Comparison of ENCODE assay signal across 9 mouse cellular contexts in genomic region chr9:24516575-24517139, GRCm38 (mm10). TPM values are rescaled to one million over a fixed set of nuclear protein-coding genes. Genes with fewer than 3 reads are reported as not detected.
DNase-seq lines count a peak whose midpoint lies in the region; ATAC-seq and TF ChIP-seq lines count a peak whose summit lies in the region.
"Had no signal": no experiment of that assay in that cellular context is flagged by ENCODE, and none has a peak within 500 bp of the region (broad histone marks: within the 10 kb centered on the region; RNA-seq: fewer than 3 reads in every experiment).

No protein-coding gene starts in this region.

- whole genome bisulfite sequencing in lung, postnatal 0 days: 55% methylated on average over 10 of the region's 10 CpGs

- H3K9ac ChIP-seq in lung, postnatal 0 days (replicated peaks; ENCODE audit: low read depth): no peak overlapping the region

- no peaks in the 10 kb centered on the region for H3K27me3 ChIP-seq in lung, postnatal 0 days (replicated peaks; ENCODE audit: insufficient read depth, low read length)

- H3K36me3 ChIP-seq in lung, postnatal 0 days (ENCODE audit: insufficient read depth, low read length): no peaks in the 10 kb centered on the region

- H3K27ac ChIP-seq in embryonic fibroblast, embryonic 13.5 days (ENCODE audit: insufficient read depth, low read length): no peak overlapping the region
- H3K27ac ChIP-seq in lung, postnatal 0 days (ENCODE audit: low read length): no peak overlapping the region
- H3K27ac ChIP-seq: macrophage had no signal

- peak; percentile 84; the same call in 1 of the 2 replicates for TF ChIP-seq CTCF in embryonic fibroblast, embryonic 13.5 days (IDR thresholded peaks at IDR 0.05; ENCODE audit: borderline replicate concordance, insufficient read depth, low read length)
- peak; percentile 93 for TF ChIP-seq CTCF in lung, postnatal 0 days (IDR thresholded peaks at IDR 0.05)

- no peak for TF ChIP-seq EP300 in lung, postnatal 0 days (IDR thresholded peaks at IDR 0.05)

- no peak overlapping the region for H3K4me2 ChIP-seq in lung, postnatal 0 days (replicated peaks; ENCODE audit: low read depth, low read length)

- DNase-seq in adrenal gland, adult (ENCODE audit: inconsistent age in 2 of 2, low spot score in 1 of 2): peak; percentile 51 to 91
- no peak for DNase-seq in adrenal gland, adult 8-10 months
- DNase-seq in adrenal gland, postnatal 25 days: peak; percentile 65
- DNase-seq in heart, postnatal 36 days: peak; percentile 48 to 63
- DNase-seq in layer of hippocampus, adult 9-10 months (ENCODE audit: low spot score): peak; percentile 83
- DNase-seq in lung, postnatal 0 days (ENCODE audit: low spot score): peak; percentile 81
- DNase-seq in ovary, postnatal 10 days (ENCODE audit: low spot score): peak; percentile 17

- no peak for TF ChIP-seq POLR2A in embryonic fibroblast, embryonic 13.5 days (IDR thresholded peaks at IDR 0.05; ENCODE audit: low read depth, low read length)

- intact Hi-C loops in heart, postnatal 36 days (cut with DNase I): loop anchor here (1.0 to 2.0 kb wide), 3 partner anchors 397 to 1054 kb away; no protein-coding TSS in a partner anchor

- no peak overlapping the region for H3K4me3 ChIP-seq in embryonic fibroblast, embryonic 13.5 days (ENCODE audit: insufficient read depth, low read length)
- H3K4me3 ChIP-seq in lung, postnatal 0 days (ENCODE audit: low read depth, low read length): no peak overlapping the region

- no peaks in the 10 kb centered on the region for H3K4me1 ChIP-seq in embryonic fibroblast, embryonic 13.5 days (ENCODE audit: control insufficient read depth, insufficient read depth, low read length)
- no peaks in the 10 kb centered on the region for H3K4me1 ChIP-seq in lung, postnatal 0 days (ENCODE audit: insufficient read depth, low read depth, low read length)

- H3K9me3 ChIP-seq in lung, postnatal 0 days (ENCODE audit: low read length): no peaks in the 10 kb centered on the region

- peak; percentile 47 for ATAC-seq in lung, postnatal 0 days

RNA-seq across cellular contexts. Expression of gene Dpy19l1, which starts 13.7 kb away (rescaled TPM):
- total RNA-seq in adrenal gland, adult 8-10 months (2022): 10 to 100 TPM; 28.2 to 71.4 (median 44.5) TPM
- 61.3 and 80.1 TPM in 2 replicates for total RNA-seq in adrenal gland, postnatal 25 days (2021)
- 64.3 and 69.2 TPM in 2 replicates for polyA plus RNA-seq in embryonic fibroblast, embryonic 13.5 days (2011; ENCODE audit: insufficient read length, low read depth, missing spikeins)
- total RNA-seq in heart, postnatal 36 days (2021): 1 to 10 TPM; 8.3 to 9.0 TPM
- 8.2 and 10.1 TPM in 2 replicates for polyA plus RNA-seq in lung, postnatal 0 days (2015; fragmentation: Nextera tagmentation; extraction: Ambion mirVana)
